Mouse (Mus musculus) liver, adult 2 months (tissue): Measurements from ENCODE around the gene Gcnt3. TPM values are rescaled to one million over a fixed set of nuclear protein-coding genes. Genes with fewer than 3 reads are reported as not detected.

Experiments used
- DNase-seq: peaks from one replicate; pipeline ENCODE4 v3.0.0-alpha.2; 2011; ENCODE audit warnings: low read depth, low spot score; ENCODE audit errors: extremely low read depth
- H3K27ac ChIP-seq: fragments of 200-500 bp; replicated peaks from 2 replicates; pipeline ENCODE4 v1.5.1; 2012; ENCODE audit warnings: low read depth, mild to moderate bottlenecking, control low read depth, inconsistent platforms, low read length; ENCODE audit not compliant: insufficient read depth
- H3K27me3 ChIP-seq: fragments of 200-500 bp; 2 replicates; pipeline ENCODE4 v1.6.1; 2012; ENCODE audit warnings: mild to moderate bottlenecking, moderate library complexity, low read length, inconsistent platforms; ENCODE audit not compliant: control insufficient read depth, insufficient read depth
- H3K36me3 ChIP-seq: fragments of 200-500 bp; 2 replicates; pipeline ENCODE4 v1.6.1; 2012; ENCODE audit warnings: low read length, inconsistent platforms; ENCODE audit not compliant: control insufficient read depth, insufficient read depth
- H3K4me1 ChIP-seq: fragments of 200-500 bp; 2 replicates; pipeline ENCODE4 v1.6.1; 2011; ENCODE audit warnings: low read length; ENCODE audit not compliant: control insufficient read depth, insufficient read depth
- H3K4me3 ChIP-seq: fragments of 200-500 bp; 2 replicates; pipeline ENCODE4 v1.5.1; 2011; ENCODE audit warnings: low read depth, mild to moderate bottlenecking, control low read depth, low read length, moderate library complexity; ENCODE audit not compliant: insufficient read depth
- H3K79me2 ChIP-seq: fragments of 200-500 bp; 2 replicates; pipeline ENCODE4 v1.6.1; 2012; ENCODE audit warnings: inconsistent platforms, mild to moderate bottlenecking, low read length, moderate library complexity; ENCODE audit not compliant: control insufficient read depth, insufficient read depth
- H3K9ac ChIP-seq: fragments of 200-500 bp; 2 replicates; pipeline ENCODE4 v1.6.1; 2012; ENCODE audit warnings: low read depth, mild to moderate bottlenecking, control low read depth, inconsistent platforms, low read length
- CTCF ChIP-seq: fragments of 200-500 bp; IDR thresholded peaks from 2 replicates; pipeline ENCODE4 v1.5.1; 2011; ENCODE audit warnings: low read depth, low read length, control low read depth
- POLR2A ChIP-seq: fragments of 200-500 bp; IDR thresholded peaks from 2 replicates; pipeline ENCODE4 v1.6.1; 2011; ENCODE audit warnings: low read length, control low read depth; ENCODE audit not compliant: insufficient read depth; ENCODE audit errors: extremely low read depth
- WGBS: fragments of 180-500 bp; shearing (Covaris S2); methylation state at CpG from one replicate; pipeline ENCODE4 v1.1.7; 2018; 5-methylcytosine and 5-hydroxymethylcytosine counted together
- polyA plus RNA-seq: library from polyadenylated mRNA; depleted of rRNA; stranded (reverse); fragments of >200 nt; gene quantifications from 2 replicates; pipeline ENCODE4 v1.2.3, GENCODE M21; 2012
- total RNA-seq: library from RNA; depleted of rRNA; stranded (reverse); fragments of >200 nt; gene quantifications from 2 replicates; pipeline ENCODE4 v1.2.3, GENCODE M21; 2014

Gene Gcnt3
- total and polyA plus RNA-seq, 2 experiments = 0.02 to 0.09 TPM

- no peak for DNase-seq
- 88% methylated on average over 4 of the region's 4 CpGs for WGBS
- Histone ChIP-seq H3K27ac (no peak overlapping the region), H3K36me3 (no peaks in the 10 kb centered on the region), H3K79me2 (no peaks in the 10 kb centered on the region), H3K4me1 (no peaks in the 10 kb centered on the region), H3K4me3 (no peak overlapping the region), H3K9ac (no peak overlapping the region), H3K27me3 (no peaks in the 10 kb centered on the region)
- TF ChIP-seq CTCF (no peak), POLR2A (no peak)
Observed at GRCm38 (mm10) chr9:70042137-70042536, 4.2 kb upstream of the Gcnt3 start.

GRCm38 (mm10) chr9:70040570-70040969 is 2.7 kb upstream of the Gcnt3 start:
- H3K36me3 ChIP-seq = no peaks in the 10 kb centered on the region
- H3K79me2 ChIP-seq = no peaks in the 10 kb centered on the region
- no peak overlapping the region for H3K9ac ChIP-seq
- H3K27ac ChIP-seq = no peak overlapping the region
- H3K4me3 ChIP-seq = no peak overlapping the region
- 85% methylated on average over 11 of the region's 11 CpGs for WGBS
- DNase-seq = no peak
- H3K27me3 ChIP-seq = no peaks in the 10 kb centered on the region
- no peaks in the 10 kb centered on the region for H3K4me1 ChIP-seq
- TF ChIP-seq CTCF = no peak
- no peak for TF ChIP-seq POLR2A

- no peaks in the 10 kb centered on the region for H3K27me3 ChIP-seq
- H3K9ac ChIP-seq = no peak overlapping the region
- no peaks in the 10 kb centered on the region for H3K79me2 ChIP-seq
- TF ChIP-seq CTCF = no peak
- TF ChIP-seq POLR2A = no peak
- no peak overlapping the region for H3K27ac ChIP-seq
- H3K4me3 ChIP-seq = no peak overlapping the region
- DNase-seq = no peak
- 84% methylated on average over 6 of the region's 6 CpGs for WGBS
- no peaks in the 10 kb centered on the region for H3K36me3 ChIP-seq
- H3K4me1 ChIP-seq = no peaks in the 10 kb centered on the region
Observed at GRCm38 (mm10) chr9:70039597-70040385, 1.9 kb upstream of the Gcnt3 start.

GRCm38 (mm10) chr9:70036646-70037045 is 1.2 kb downstream of the Gcnt3 start:
- 83% methylated on average over 4 of the region's 4 CpGs for WGBS
- no peak for DNase-seq
- Histone ChIP-seq H3K27me3 (no peaks in the 10 kb centered on the region), H3K27ac (no peak overlapping the region), H3K36me3 (no peaks in the 10 kb centered on the region), H3K79me2 (no peaks in the 10 kb centered on the region), H3K4me3 (no peak overlapping the region), H3K9ac (no peak overlapping the region), H3K4me1 (no peaks in the 10 kb centered on the region)
- no peak for TF ChIP-seq POLR2A

- H3K4me3 ChIP-seq = no peak overlapping the region
- H3K36me3 ChIP-seq = no peaks in the 10 kb centered on the region
- 84% methylated on average over 7 of the region's 7 CpGs for WGBS
- H3K27ac ChIP-seq = no peak overlapping the region
- TF ChIP-seq CTCF (no peak), POLR2A (no peak)
- no peak overlapping the region for H3K9ac ChIP-seq
- H3K79me2 ChIP-seq = no peaks in the 10 kb centered on the region
- no peak for DNase-seq
- H3K4me1 ChIP-seq = no peaks in the 10 kb centered on the region
- no peaks in the 10 kb centered on the region for H3K27me3 ChIP-seq
Observed at GRCm38 (mm10) chr9:70034702-70035101, 3.2 kb downstream of the Gcnt3 start.

- DNase-seq = no peak
- Histone ChIP-seq H3K9ac (no peak overlapping the region), H3K27me3 (no peaks in the 10 kb centered on the region), H3K79me2 (no peaks in the 10 kb centered on the region), H3K4me3 (no peak overlapping the region), H3K36me3 (no peaks in the 10 kb centered on the region), H3K27ac (no peak overlapping the region), H3K4me1 (no peaks in the 10 kb centered on the region)
- TF ChIP-seq POLR2A (no peak), CTCF (no peak)
- WGBS = 50% methylated on average over 9 of the region's 9 CpGs
Observed at GRCm38 (mm10) chr9:70033056-70033455, 4.8 kb downstream of the Gcnt3 start.
